Mouse (Mus musculus) adipocyte (in vitro differentiated cells): ENCODE data around the gene Dvl1.

ENCODE experiments used
- DNase-seq: peaks from one replicate; pipeline ENCODE4 v3.0.0-alpha.2; 2016; ENCODE audit warnings: low spot score

Dvl1 gene

GRCm38 (mm10) chr4:155908751-155909150 lies 61.5 kb downstream of the Dvl1 start:
- no peak for DNase-seq
